ENCODE assay signal across 16 mouse cellular contexts in the genomic region with DNA sequence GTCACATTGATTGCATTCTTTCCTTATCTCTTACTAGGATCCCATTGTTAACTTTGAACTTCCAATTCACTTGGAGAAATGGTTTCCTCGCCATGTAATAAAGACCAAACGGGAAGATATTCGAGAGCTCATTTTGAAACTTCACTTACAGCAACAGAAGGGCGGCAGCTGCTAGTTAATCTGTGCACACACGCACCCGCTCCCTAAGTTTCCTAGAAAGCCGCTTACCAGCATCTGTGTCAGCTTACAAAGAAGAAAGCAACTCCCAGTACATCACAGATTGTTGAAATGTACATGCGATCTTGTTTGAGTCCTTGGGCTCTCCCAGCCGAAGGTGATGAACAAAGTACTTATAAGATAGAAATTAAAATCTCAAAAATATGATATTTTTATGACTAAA. TPM values are rescaled to one million over a fixed set of nuclear protein-coding genes. Genes with fewer than 3 reads are reported as not detected.
DNase-seq lines count a peak whose midpoint lies in the region; ATAC-seq lines count a peak whose summit lies in the region.
"Had no signal": no experiment of that assay in that cellular context is flagged by ENCODE, and none has a peak within 500 bp of the region (broad histone marks: within the 10 kb centered on the region; RNA-seq: fewer than 3 reads in every experiment).

No protein-coding gene starts in this region.

- 83% methylated on average over 9 of the region's 9 CpGs for WGBS in forebrain, embryonic 14.5 days
- 96% methylated on average over 9 of the region's 9 CpGs for WGBS in forebrain, embryonic 12.5 days
- WGBS in intestine, embryonic 16.5 days = 92% methylated on average over 9 of the region's 9 CpGs

- H3K9me3 ChIP-seq in forebrain, embryonic 14.5 days (replicated peaks; ENCODE audit: control insufficient read depth, low read length) = no peaks in the 10 kb centered on the region; the same call in 1 of the 2 replicates
- H3K9me3 ChIP-seq in forebrain, embryonic 12.5 days = no peaks in the 10 kb centered on the region
- H3K9me3 ChIP-seq in intestine, embryonic 16.5 days (ENCODE audit: control insufficient read depth, low read length) = no peaks in the 10 kb centered on the region
- H3K9me3 ChIP-seq: hindbrain, embryonic 10.5 days; intestine, embryonic 15.5 days had no signal

- H3K4me3 ChIP-seq in forebrain, embryonic 14.5 days (ENCODE audit: low read depth, low read length) = no peak overlapping the region
- H3K4me3 ChIP-seq in forebrain, embryonic 12.5 days (replicated peaks) = no peak overlapping the region
- no peak overlapping the region for H3K4me3 ChIP-seq in intestine, embryonic 16.5 days (ENCODE audit: low read length)
- H3K4me3 ChIP-seq: embryonic facial prominence, embryonic 13.5 days; hindbrain, embryonic 10.5 days; intestine, embryonic 15.5 days had no signal

- ATAC-seq in forebrain, embryonic 14.5 days = peak; percentile 57
- ATAC-seq in forebrain, embryonic 12.5 days (ENCODE audit: low FRiP score) = no peak
- no peak for ATAC-seq in intestine, embryonic 16.5 days
- ATAC-seq: intestine, embryonic 15.5 days had no signal

- H3K9ac ChIP-seq in forebrain, embryonic 14.5 days (ENCODE audit: low read length) = no peak overlapping the region
- H3K9ac ChIP-seq in forebrain, embryonic 12.5 days = no peak overlapping the region
- H3K9ac ChIP-seq in intestine, embryonic 16.5 days (ENCODE audit: low read depth, low read length) = no peak overlapping the region
- H3K9ac ChIP-seq: embryonic facial prominence, embryonic 13.5 days; intestine, embryonic 15.5 days; lung, embryonic 14.5 days had no signal

- peaks cover 49% of the 10 kb centered on the region for H3K36me3 ChIP-seq in forebrain, embryonic 14.5 days (ENCODE audit: control insufficient read depth, insufficient read depth, low read length)
- H3K36me3 ChIP-seq in forebrain, embryonic 12.5 days (replicated peaks) = peaks cover 33% of the 10 kb centered on the region
- H3K36me3 ChIP-seq in intestine, embryonic 16.5 days (ENCODE audit: control insufficient read depth, insufficient read depth, low read length) = peaks cover 7% of the 10 kb centered on the region

- H3K27me3 ChIP-seq in forebrain, embryonic 14.5 days (replicated peaks; ENCODE audit: control insufficient read depth, insufficient read depth, low read length) = no peaks in the 10 kb centered on the region
- H3K27me3 ChIP-seq in forebrain, embryonic 12.5 days = no peaks in the 10 kb centered on the region
- H3K27me3 ChIP-seq in intestine, embryonic 16.5 days (replicated peaks; ENCODE audit: control insufficient read depth, insufficient read depth, low read length) = no peaks in the 10 kb centered on the region
- H3K27me3 ChIP-seq: embryonic facial prominence, embryonic 13.5 days; intestine, embryonic 15.5 days had no signal

- peak; percentile 51 for DNase-seq in forebrain, embryonic 14.5 days (ENCODE audit: low spot score)
- DNase-seq in right cerebral cortex, postnatal 10 days (ENCODE audit: low spot score in 2 of 2) = peak; percentile 70 to 77
- no peak for DNase-seq in right cerebral cortex, postnatal 36 days (ENCODE audit: low spot score in 2 of 2)
- peak; percentile 59 for DNase-seq in retina, adult 2 months (ENCODE audit: low read depth, low spot score)
- DNase-seq in liver = no peak
- DNase-seq in kidney, adult 8-10 months = no peak
- DNase-seq: adrenal gland, adult 2 months; cerebellum, postnatal 25 days; kidney, postnatal 4 days; lung, embryonic 14.5 days; thymus, postnatal 36 days had no signal

- H3K4me1 ChIP-seq in forebrain, embryonic 14.5 days (ENCODE audit: control insufficient read depth, insufficient read depth, low read length) = no peaks in the 10 kb centered on the region
- no peaks in the 10 kb centered on the region for H3K4me1 ChIP-seq in forebrain, embryonic 12.5 days
- no peaks in the 10 kb centered on the region for H3K4me1 ChIP-seq in intestine, embryonic 16.5 days (ENCODE audit: control insufficient read depth, insufficient read depth, low read length)
- H3K4me1 ChIP-seq: embryonic facial prominence, embryonic 13.5 days; hindbrain, embryonic 10.5 days; intestine, embryonic 15.5 days had no signal

- no peak overlapping the region for H3K4me2 ChIP-seq in forebrain, embryonic 14.5 days (ENCODE audit: low read length)
- H3K4me2 ChIP-seq in forebrain, embryonic 12.5 days = no peak overlapping the region
- no peak overlapping the region for H3K4me2 ChIP-seq in intestine, embryonic 16.5 days (ENCODE audit: low read depth, low read length)
- H3K4me2 ChIP-seq: embryonic facial prominence, embryonic 13.5 days; intestine, embryonic 15.5 days; lung, embryonic 14.5 days had no signal

- H3K27ac ChIP-seq in forebrain, embryonic 14.5 days (ENCODE audit: low read depth, low read length) = no peak overlapping the region
- no peak overlapping the region for H3K27ac ChIP-seq in forebrain, embryonic 12.5 days
- H3K27ac ChIP-seq in intestine, embryonic 16.5 days (ENCODE audit: low read length) = no peak overlapping the region
- H3K27ac ChIP-seq: embryonic facial prominence, embryonic 13.5 days; hindbrain, embryonic 10.5 days; intestine, embryonic 15.5 days had no signal

RNA-seq across cellular contexts. Expression of a gene that starts 15.9 kb away (rescaled TPM):
- polyA plus RNA-seq in forebrain, embryonic 14.5 days (2014; fragmentation: Nextera tagmentation; extraction: Ambion mirVana) = 0.25 and 0.27 TPM in 2 replicates
- polyA plus RNA-seq in forebrain, embryonic 12.5 days (2016; fragmentation: Nextera tagmentation; extraction: Ambion mirVana) = 0.22 TPM in 2 replicates
- 0.05 and 0.06 TPM in 2 replicates for polyA plus RNA-seq in intestine, embryonic 16.5 days (2015; fragmentation: Nextera tagmentation; extraction: Ambion mirVana)

Comparison
In these comparisons a context has a peak if more than half of its experiments do, and no peak if none do; other contexts are left out.
1. DNase-seq: peak in forebrain, embryonic 14.5 days (single experiment), right cerebral cortex, postnatal 10 days (2 of 2) and retina, adult 2 months (single experiment); none in right cerebral cortex, postnatal 36 days (0 of 2), liver (single experiment) and kidney, adult 8-10 months (0 of 2).